In the genomic region with DNA sequence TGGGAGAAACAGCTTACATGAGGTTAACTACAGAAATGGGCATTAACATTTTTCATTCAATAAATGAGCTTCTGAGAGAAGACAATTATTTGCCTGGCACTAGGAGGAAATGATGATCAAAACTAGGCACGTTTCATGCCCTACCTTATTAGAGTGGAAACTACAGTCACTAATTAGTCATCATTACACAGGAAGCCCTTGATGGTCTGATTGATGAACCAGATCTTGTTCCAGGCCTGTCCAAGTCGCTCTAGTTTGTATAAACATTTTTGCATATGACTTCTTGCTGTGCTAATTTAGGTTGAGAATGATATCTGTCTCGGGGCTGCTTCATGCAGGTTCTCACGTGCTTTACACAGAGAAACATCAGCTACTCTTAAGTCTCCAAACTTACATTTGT, we compare ENCODE assay signal across 22 mouse cellular contexts. TPM values are rescaled to one million over a fixed set of nuclear protein-coding genes. Genes with fewer than 3 reads are reported as not detected.
A peak's percentile ranks its signal among the peaks of the same experiment; 100 is the strongest.
DNase-seq lines count a peak whose midpoint lies in the region; ATAC-seq and TF ChIP-seq lines count a peak whose summit lies in the region.
"Had no signal": no experiment of that assay in that cellular context is flagged by ENCODE, and none has a peak within 500 bp of the region (broad histone marks: within the 10 kb centered on the region; RNA-seq: fewer than 3 reads in every experiment).

No protein-coding gene starts in this region.

- TF ChIP-seq CTCF in CH12.LX (conservative IDR thresholded peaks at IDR 0.05 in 1 of 2, IDR thresholded peaks at IDR 0.05 in 1 of 2; ENCODE audit: low read depth in 2 of 2, low read length in 2 of 2), result no peak

- no peaks in the 10 kb centered on the region for H3K27me3 ChIP-seq in CH12.LX (replicated peaks)
- no peaks in the 10 kb centered on the region for H3K27me3 ChIP-seq in intestine, embryonic 16.5 days (replicated peaks; ENCODE audit: control insufficient read depth, insufficient read depth, low read length)
- H3K27me3 ChIP-seq: embryonic facial prominence, embryonic 15.5 days; heart, embryonic 12.5 days; hindbrain, embryonic 15.5 days had no signal

- peak; percentile 17 for DNase-seq in retina, postnatal 1 day
- DNase-seq in retina, embryonic 14.5 days (ENCODE audit: low spot score), result no peak
- DNase-seq in CH12.LX (ENCODE audit: extremely low read depth), result no peak
- DNase-seq in induced T-regulatory cell, adult 2 months (ENCODE audit: low read depth), result peak; percentile 70
- DNase-seq in cerebellum, postnatal 36 days, result no peak
- no peak for DNase-seq in heart, adult 8-10 months (ENCODE audit: low spot score)
- no peak for DNase-seq in cerebellum, adult 9-10 months
- DNase-seq: adrenal gland, postnatal 14 days; cerebellum, adult 18-20 months; cerebellum, postnatal 10 days; embryo, embryonic 11 days; gastrocnemius, postnatal 10 days; heart, adult 18-20 months; heart, postnatal 36 days; kidney, adult 2 months had no signal

- dilution Hi-C loops in CH12.LX (cut with MboI; ENCODE audit: extremely low pct_ligation_motif_present, extremely low pct_unique_long_range_greater_than_20kb, low sequenced_read_pairs), result no loop called here

- no peaks in the 10 kb centered on the region for H3K79me2 ChIP-seq in CH12.LX (replicated peaks; ENCODE audit: control insufficient read depth, extremely low read depth, insufficient read depth, poor library complexity, severe bottlenecking)

- in situ Hi-C loops in CH12.LX (cut with MboI; ENCODE audit: low pct_ligation_motif_present, low pct_unique_long_range_greater_than_20kb, low sequenced_read_pairs), result no loop called here

- TF ChIP-seq POLR2A in CH12.LX (IDR thresholded peaks at IDR 0.05; ENCODE audit: low read depth, low read length), result no peak

- TF ChIP-seq EP300 in CH12.LX (IDR thresholded peaks at IDR 0.05; ENCODE audit: low read length), result no peak

- H3K36me3 ChIP-seq in CH12.LX (replicated peaks in 1 of 2; ENCODE audit: control insufficient read depth in 1 of 2, insufficient read depth in 1 of 2, low read length in 1 of 2), result no peaks in the 10 kb centered on the region
- no peaks in the 10 kb centered on the region for H3K36me3 ChIP-seq in intestine, embryonic 16.5 days (ENCODE audit: control insufficient read depth, insufficient read depth, low read length)
- H3K36me3 ChIP-seq: embryonic facial prominence, embryonic 15.5 days; forebrain, embryonic 10.5 days; heart, embryonic 12.5 days; hindbrain, embryonic 15.5 days had no signal

- no peak overlapping the region for H3K4me3 ChIP-seq in CH12.LX (replicated peaks in 1 of 3; ENCODE audit: low read depth in 2 of 3, low read length in 2 of 3, poor library complexity in 1 of 3)
- H3K4me3 ChIP-seq in intestine, embryonic 16.5 days (ENCODE audit: low read length), result no peak overlapping the region
- H3K4me3 ChIP-seq: embryonic facial prominence, embryonic 15.5 days; erythroblast, embryonic 14.5 days; forebrain, embryonic 10.5 days; heart, embryonic 12.5 days; hindbrain, embryonic 15.5 days had no signal

- no peak for ATAC-seq in intestine, embryonic 16.5 days
- ATAC-seq: forebrain, embryonic 14.5 days had no signal

- H3K4me2 ChIP-seq in CH12.LX (ENCODE audit: insufficient read depth, low read depth, poor library complexity, severe bottlenecking), result no peak overlapping the region
- H3K4me2 ChIP-seq in intestine, embryonic 16.5 days (ENCODE audit: low read depth, low read length), result no peak overlapping the region
- H3K4me2 ChIP-seq: embryonic facial prominence, embryonic 15.5 days; heart, embryonic 12.5 days; hindbrain, embryonic 15.5 days had no signal

- H3K9ac ChIP-seq in CH12.LX (ENCODE audit: insufficient read depth, low read depth), result no peak overlapping the region
- no peak overlapping the region for H3K9ac ChIP-seq in intestine, embryonic 16.5 days (ENCODE audit: low read depth, low read length)
- H3K9ac ChIP-seq: embryonic facial prominence, embryonic 15.5 days; heart, embryonic 12.5 days; hindbrain, embryonic 15.5 days had no signal

- WGBS in intestine, embryonic 16.5 days, result 56% methylated on average over 4 of the region's 4 CpGs

- H3K27ac ChIP-seq in CH12.LX (ENCODE audit: insufficient read depth, low read depth), result no peak overlapping the region
- no peak overlapping the region for H3K27ac ChIP-seq in intestine, embryonic 16.5 days (ENCODE audit: low read length)
- H3K27ac ChIP-seq: embryonic facial prominence, embryonic 15.5 days; forebrain, embryonic 10.5 days; hindbrain, embryonic 15.5 days had no signal

- no peaks in the 10 kb centered on the region for H3K9me3 ChIP-seq in CH12.LX (replicated peaks; ENCODE audit: low read length)
- H3K9me3 ChIP-seq in intestine, embryonic 16.5 days (ENCODE audit: control insufficient read depth, low read length), result no peaks in the 10 kb centered on the region
- H3K9me3 ChIP-seq: embryonic facial prominence, embryonic 15.5 days; forebrain, embryonic 10.5 days; heart, embryonic 12.5 days had no signal

- no peak for TF ChIP-seq RAD21 in CH12.LX (IDR thresholded peaks at IDR 0.05; ENCODE audit: low read depth, low read length)

- H3K4me1 ChIP-seq in CH12.LX (ENCODE audit: control insufficient read depth in 1 of 2, insufficient read depth in 2 of 2), result peaks cover 3 to 9% of the 10 kb centered on the region in 2 experiments; a peak in 2 of 4 replicates
- H3K4me1 ChIP-seq in intestine, embryonic 16.5 days (ENCODE audit: control insufficient read depth, insufficient read depth, low read length), result no peaks in the 10 kb centered on the region
- H3K4me1 ChIP-seq: embryonic facial prominence, embryonic 15.5 days; forebrain, embryonic 10.5 days; heart, embryonic 12.5 days; hindbrain, embryonic 15.5 days had no signal

TF ChIP-seq in CH12.LX, 34 proteins besides CTCF, POLR2A, EP300 and RAD21:
- no peak for TF ChIP-seq SIN3A (IDR thresholded peaks at IDR 0.05; ENCODE audit: low read length)
- no peak for TF ChIP-seq KAT2A (IDR thresholded peaks at IDR 0.05; ENCODE audit: insufficient replicate concordance, low read length)
- peak; percentile 38; the same call in 1 of the 2 replicates for TF ChIP-seq BHLHE40 (IDR thresholded peaks at IDR 0.05; ENCODE audit: low read depth, low read length)

RNA-seq across cellular contexts. Expression of a gene that starts 10.4 kb away (rescaled TPM):
- 120 and 121 TPM in 2 replicates for total RNA-seq in CH12.LX (2012; rRNA removed)
- total RNA-seq in CH12.LX (2014; rRNA removed), result 211 and 250 TPM in 2 replicates
- 136 and 146 TPM in 2 replicates for polyA plus RNA-seq in CH12.LX (2012; ENCODE audit: insufficient read length, low read depth)
- total RNA-seq in heart, adult 8-10 months (2022), result 1 to 10 TPM; 3.2 to 8.7 (median 3.7) TPM
- polyA plus RNA-seq in intestine, embryonic 16.5 days (2015; fragmentation: Nextera tagmentation; extraction: Ambion mirVana), result 4.8 and 5.1 TPM in 2 replicates
- polyA plus RNA-seq: erythroblast, embryonic 14.5 days had no signal

Comparison
In these comparisons a context has a peak if more than half of its experiments do, and no peak if none do; other contexts are left out.
1. DNase-seq: peak in retina, postnatal 1 day (single experiment) and induced T-regulatory cell, adult 2 months (single experiment); none in retina, embryonic 14.5 days (single experiment), CH12.LX (single experiment), cerebellum, postnatal 36 days (0 of 2), heart, adult 8-10 months (single experiment) and cerebellum, adult 9-10 months (single experiment).
2. RNA of a gene that starts 10.4 kb away (total RNA-seq): 120 to 250 TPM in CH12.LX; 3.2 to 8.7 TPM in heart, adult 8-10 months; every median in the first group is over 10 times any median in the second.